Mouse (Mus musculus) left cerebral cortex, adult 9 months (tissue): Measurements from ENCODE around the gene Fanca.
A peak's percentile ranks its signal among the peaks of the same experiment; 100 is the strongest.

Source experiments
- DNase-seq, 2 experiments: peaks; one replicate each; pipeline ENCODE4 v3.0.0; 2022; ENCODE audit warnings: low spot score in 2 of 2

The Fanca gene

GRCm38 (mm10) chr8:123318467-123318911, at the start of gene Fanca:
Gene Fanca (minus strand): TSS chr8:123318576.
- DNase-seq: peak; percentile 69 to 89

GRCm38 (mm10) chr8:123361082-123361739, 42.8 kb upstream of the Fanca start:
- DNase-seq: peak in 1 of 2 experiments; percentile 90

- DNase-seq: no peak
Observed at GRCm38 (mm10) chr8:123353216-123353615, 34.8 kb upstream of the Fanca start.

GRCm38 (mm10) chr8:123352786-123353185, 34.4 kb upstream of the Fanca start:
- DNase-seq: peak in 1 of 2 experiments; percentile 44

GRCm38 (mm10) chr8:123352118-123352517, 33.7 kb upstream of the Fanca start:
- DNase-seq: no peak

- DNase-seq: no peak
Observed at GRCm38 (mm10) chr8:123349073-123349472, 30.7 kb upstream of the Fanca start.

- DNase-seq: no peak
Observed at GRCm38 (mm10) chr8:123348237-123348843, 30.0 kb upstream of the Fanca start.

- no peak for DNase-seq
Observed at GRCm38 (mm10) chr8:123347293-123347692, 28.9 kb upstream of the Fanca start.

- DNase-seq: no peak
Observed at GRCm38 (mm10) chr8:123345856-123346255, 27.5 kb upstream of the Fanca start.

GRCm38 (mm10) chr8:123345135-123345534, 26.8 kb upstream of the Fanca start:
- DNase-seq: no peak

GRCm38 (mm10) chr8:123343422-123343821, 25.0 kb upstream of the Fanca start:
- no peak for DNase-seq

GRCm38 (mm10) chr8:123342911-123343310, 24.5 kb upstream of the Fanca start:
- no peak for DNase-seq

GRCm38 (mm10) chr8:123342253-123342652, 23.9 kb upstream of the Fanca start:
- DNase-seq: no peak

GRCm38 (mm10) chr8:123341040-123342015, 23.0 kb upstream of the Fanca start:
- no peak for DNase-seq

GRCm38 (mm10) chr8:123340071-123340470, 21.7 kb upstream of the Fanca start:
- DNase-seq: no peak

GRCm38 (mm10) chr8:123337475-123337874, 19.1 kb upstream of the Fanca start:
- DNase-seq: no peak

GRCm38 (mm10) chr8:123334467-123334866, 16.1 kb upstream of the Fanca start:
- DNase-seq: no peak

- DNase-seq: no peak
Observed at GRCm38 (mm10) chr8:123333864-123334263, 15.5 kb upstream of the Fanca start.

GRCm38 (mm10) chr8:123333091-123333587, 14.8 kb upstream of the Fanca start:
- no peak for DNase-seq

GRCm38 (mm10) chr8:123332262-123333090, 14.1 kb upstream of the Fanca start, which contains the start of gene Spire2:
Gene Spire2 (plus strand): TSS chr8:123332713.
- peak in 1 of 2 experiments; percentile 49 for DNase-seq

GRCm38 (mm10) chr8:123331810-123332209, 13.4 kb upstream of the Fanca start:
- DNase-seq: no peak
